Mouse (Mus musculus) erythroblast, embryonic 14.5 days (primary cell): ENCODE data around the gene Klhl10.

ENCODE experiments used
- GATA1 ChIP-seq: IDR thresholded peaks from 2 replicates; pipeline ENCODE4 v1.6.1; 2012; ENCODE audit warnings: low read length, inconsistent platforms, mixed read lengths
- TAL1 ChIP-seq: IDR thresholded peaks from 3 replicates; pipeline ENCODE4 v1.6.1; 2012; ENCODE audit warnings: low read length, inconsistent platforms, mixed read lengths

- TF ChIP-seq TAL1 (no peak), GATA1 (no peak)
These were observed 35.4 kb upstream of the Klhl10 start for GRCm38 (mm10) chr11:100406273-100406672.
